Mouse (Mus musculus): ENCODE measurements around the gene Pparg.

The Pparg gene

GRCm38 (mm10) chr6:115345013-115345412 is 15.7 kb upstream of the Pparg start:
- in situ Hi-C loops (cut with MboI; ENCODE audit: low pct_unique_long_range_greater_than_20kb in 1 of 2, low sequenced_read_pairs in 2 of 2, unreplicated experiment in 1 of 2): no loop called here

DNA sequence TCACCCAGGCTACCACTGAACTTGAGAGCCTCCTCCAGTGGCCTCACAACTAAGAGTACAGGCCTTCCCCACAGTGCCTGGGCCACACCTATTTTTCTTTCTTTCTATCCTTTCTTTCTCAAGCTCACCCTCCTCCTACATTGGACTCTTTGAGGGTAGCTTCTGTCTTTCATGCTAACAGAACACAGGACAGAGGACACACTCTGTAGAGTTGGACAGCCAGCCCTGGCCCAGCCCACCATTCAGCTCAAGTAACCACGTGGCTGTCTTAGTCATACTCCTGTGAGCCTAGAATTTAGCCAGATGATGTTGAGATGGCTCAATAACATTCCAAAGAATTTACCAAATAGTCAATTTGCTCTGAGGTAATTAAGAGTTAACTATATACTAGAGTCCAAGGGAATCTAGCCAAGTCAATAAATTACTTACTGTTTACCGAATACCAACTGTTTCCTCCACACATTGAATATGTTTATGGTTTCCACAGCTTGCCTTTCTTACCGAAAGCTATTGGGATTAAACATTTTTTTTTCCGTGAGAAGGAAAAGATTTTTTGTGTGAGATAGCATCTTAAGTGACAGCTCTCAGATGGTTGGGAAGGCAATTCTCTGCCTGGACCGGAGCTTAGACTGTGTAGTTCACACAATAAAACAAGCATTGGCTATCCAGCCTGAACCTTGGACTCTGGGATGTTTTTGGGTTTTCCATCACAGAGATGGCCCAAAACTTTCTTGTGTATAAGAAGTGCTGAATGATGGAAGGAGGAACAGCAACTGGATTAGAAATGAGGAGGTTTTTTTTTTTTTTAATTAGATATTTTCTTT is 10.9 kb upstream of the Pparg start:
- in situ Hi-C loops (cut with MboI; ENCODE audit: low pct_unique_long_range_greater_than_20kb in 1 of 2, low sequenced_read_pairs in 2 of 2, unreplicated experiment in 1 of 2): no loop called here

- in situ Hi-C loops (cut with MboI; ENCODE audit: low pct_unique_long_range_greater_than_20kb in 1 of 2, low sequenced_read_pairs in 2 of 2, unreplicated experiment in 1 of 2): no loop called here
These were observed 1.1 kb downstream of the Pparg start for GRCm38 (mm10) chr6:115361606-115362462.

- in situ Hi-C loops (cut with MboI; ENCODE audit: low pct_unique_long_range_greater_than_20kb in 1 of 2, low sequenced_read_pairs in 2 of 2, unreplicated experiment in 1 of 2): no loop called here
These were observed 6.3 kb downstream of the Pparg start for GRCm38 (mm10) chr6:115366869-115367610.

GRCm38 (mm10) chr6:115374871-115375852 is 14.4 kb downstream of the Pparg start:
- in situ Hi-C loops (cut with MboI; ENCODE audit: low pct_unique_long_range_greater_than_20kb in 1 of 2, low sequenced_read_pairs in 2 of 2, unreplicated experiment in 1 of 2): no loop called here

DNA sequence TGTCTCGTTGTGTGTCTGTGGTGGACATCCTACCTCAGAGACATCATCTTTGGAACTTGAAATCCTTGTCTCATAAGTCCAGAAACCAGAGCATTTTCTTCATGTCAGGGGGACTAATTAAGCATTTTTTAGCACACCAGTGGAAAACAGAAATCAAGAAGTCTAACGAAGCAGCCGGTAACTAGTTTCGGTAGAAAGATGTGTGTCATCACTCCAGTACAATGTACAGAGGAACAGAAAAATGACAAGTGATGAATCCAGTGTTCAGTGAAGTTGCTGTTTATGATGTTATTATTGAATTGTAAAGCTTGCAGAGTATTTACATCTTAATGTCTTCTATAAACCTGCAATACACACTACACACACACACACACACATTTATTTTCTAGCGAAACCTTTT is 19.8 kb downstream of the Pparg start:
- in situ Hi-C loops (cut with MboI; ENCODE audit: low pct_unique_long_range_greater_than_20kb in 1 of 2, low sequenced_read_pairs in 2 of 2, unreplicated experiment in 1 of 2): no loop called here

DNA sequence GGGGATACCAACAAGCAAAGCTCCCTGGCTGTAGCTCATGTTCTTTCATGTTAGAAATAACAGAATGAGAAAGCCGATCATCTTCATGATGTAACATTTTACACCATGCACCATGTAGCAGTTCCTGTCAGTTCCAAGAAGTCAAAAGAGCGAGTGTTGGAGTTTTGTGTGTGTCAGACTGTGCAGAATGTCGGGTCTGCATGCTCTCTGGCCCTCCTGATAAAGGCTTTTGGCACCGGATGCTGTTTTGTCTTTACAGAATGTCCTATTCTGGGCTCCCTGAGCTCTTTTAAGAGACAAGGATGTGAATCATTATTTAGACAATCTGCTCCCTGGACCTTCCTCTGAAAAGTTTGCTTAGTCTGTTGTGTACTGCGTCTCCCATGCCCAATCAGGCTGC is 22.0 kb downstream of the Pparg start:
- in situ Hi-C loops (cut with MboI; ENCODE audit: low pct_unique_long_range_greater_than_20kb in 1 of 2, low sequenced_read_pairs in 2 of 2, unreplicated experiment in 1 of 2): no loop called here

DNA sequence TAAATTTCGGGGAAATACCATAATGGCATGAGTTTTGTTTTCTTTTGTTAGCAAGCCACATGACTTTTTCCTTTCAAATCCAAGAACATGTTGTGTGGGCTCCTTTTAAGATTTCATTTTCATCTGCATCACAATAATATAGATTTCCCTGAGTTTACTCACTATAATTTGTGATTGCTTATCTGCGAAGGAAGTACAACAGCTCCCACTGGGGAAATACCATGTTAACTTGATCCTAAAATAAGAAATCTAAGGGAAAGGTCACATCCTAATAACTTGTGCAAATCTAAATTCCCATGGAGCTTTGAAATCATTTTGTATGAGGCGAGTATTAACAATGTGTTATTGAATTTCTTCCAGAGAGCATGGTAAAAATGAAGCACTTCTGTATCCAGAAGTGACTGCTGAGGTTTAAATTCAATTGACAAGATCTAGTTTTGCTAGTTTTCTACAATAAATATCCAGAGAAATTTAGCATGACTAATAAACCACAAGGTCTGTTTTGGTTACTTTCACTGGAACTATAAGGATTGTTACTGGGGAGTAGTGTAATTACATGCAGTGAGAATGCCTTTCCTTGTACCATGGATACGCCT is 29.3 kb downstream of the Pparg start:
- in situ Hi-C loops (cut with MboI; ENCODE audit: low pct_unique_long_range_greater_than_20kb in 1 of 2, low sequenced_read_pairs in 2 of 2, unreplicated experiment in 1 of 2): no loop called here

GRCm38 (mm10) chr6:115396911-115397310 is 36.2 kb downstream of the Pparg start:
- in situ Hi-C loops (cut with MboI; ENCODE audit: low pct_unique_long_range_greater_than_20kb in 1 of 2, low sequenced_read_pairs in 2 of 2, unreplicated experiment in 1 of 2): no loop called here

DNA sequence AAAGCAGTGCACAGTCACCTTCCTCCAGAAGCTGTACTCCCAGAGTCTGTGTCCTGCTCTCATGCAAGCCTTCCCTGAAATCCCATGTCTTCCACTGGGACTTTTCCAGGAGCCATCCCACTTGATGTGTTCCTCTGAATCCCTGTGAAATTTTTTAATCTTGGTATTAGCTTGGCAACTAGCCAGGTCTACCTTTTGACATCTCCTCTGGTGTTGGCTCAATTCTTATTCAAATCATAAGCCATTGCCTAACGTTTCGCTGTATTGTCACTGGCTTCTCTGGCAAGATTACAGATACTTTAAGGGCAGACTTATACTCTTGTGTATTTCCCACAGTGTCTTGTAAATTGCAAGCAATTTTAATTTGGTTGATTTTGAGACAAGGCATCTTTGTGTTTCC is 43.6 kb downstream of the Pparg start:
- in situ Hi-C loops (cut with MboI; ENCODE audit: low pct_unique_long_range_greater_than_20kb in 1 of 2, low sequenced_read_pairs in 2 of 2, unreplicated experiment in 1 of 2): no loop called here

- in situ Hi-C loops (cut with MboI; ENCODE audit: low pct_unique_long_range_greater_than_20kb in 1 of 2, low sequenced_read_pairs in 2 of 2, unreplicated experiment in 1 of 2): no loop called here
These were observed 50.7 kb downstream of the Pparg start for GRCm38 (mm10) chr6:115411477-115411876.

GRCm38 (mm10) chr6:115418171-115418570 is 57.4 kb downstream of the Pparg start:
- in situ Hi-C loops (cut with MboI; ENCODE audit: low pct_unique_long_range_greater_than_20kb in 1 of 2, low sequenced_read_pairs in 2 of 2, unreplicated experiment in 1 of 2): no loop called here

DNA sequence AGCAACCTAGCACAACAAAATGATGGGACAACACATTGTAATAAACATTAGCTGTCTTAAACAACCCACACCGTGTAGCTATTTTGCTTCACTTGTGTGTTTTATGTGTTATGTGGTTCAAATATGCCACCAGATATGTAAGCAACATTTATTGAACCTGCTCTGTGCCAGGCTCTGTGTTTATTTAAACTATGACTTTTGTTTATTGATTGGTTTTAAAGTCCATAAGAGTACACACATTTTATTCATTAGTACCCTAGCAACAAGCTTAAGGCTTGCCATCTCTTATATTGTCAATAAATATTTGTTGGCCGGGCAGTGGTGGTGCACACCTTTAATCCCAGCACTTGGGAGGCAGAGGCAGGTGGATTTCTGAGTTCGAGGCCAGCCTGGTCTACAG is 58.2 kb downstream of the Pparg start:
- in situ Hi-C loops (cut with MboI; ENCODE audit: low pct_unique_long_range_greater_than_20kb in 1 of 2, low sequenced_read_pairs in 2 of 2, unreplicated experiment in 1 of 2): no loop called here

GRCm38 (mm10) chr6:115420963-115421362 is 60.2 kb downstream of the Pparg start:
- in situ Hi-C loops (cut with MboI; ENCODE audit: low pct_unique_long_range_greater_than_20kb in 1 of 2, low sequenced_read_pairs in 2 of 2, unreplicated experiment in 1 of 2): no loop called here

DNA sequence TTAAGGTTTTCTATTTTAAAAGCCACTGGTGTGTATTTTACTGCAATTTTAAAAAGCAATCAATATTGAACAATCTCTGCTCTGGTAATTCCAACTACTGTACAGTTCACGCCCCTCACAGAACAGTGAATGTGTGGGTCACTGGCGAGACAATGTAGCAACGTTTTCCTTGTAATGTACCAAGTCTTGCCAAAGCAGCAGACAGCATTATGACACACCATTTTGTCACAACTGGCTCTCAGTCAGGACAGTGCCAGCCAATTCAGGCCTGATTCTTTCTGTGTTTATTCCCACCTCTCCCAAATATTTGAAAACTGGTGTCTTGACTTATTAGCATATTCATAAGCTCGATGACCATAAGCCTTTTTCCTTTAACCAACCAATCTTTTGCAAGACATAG is 60.9 kb downstream of the Pparg start:
- in situ Hi-C loops (cut with MboI; ENCODE audit: low pct_unique_long_range_greater_than_20kb in 1 of 2, low sequenced_read_pairs in 2 of 2, unreplicated experiment in 1 of 2): no loop called here

DNA sequence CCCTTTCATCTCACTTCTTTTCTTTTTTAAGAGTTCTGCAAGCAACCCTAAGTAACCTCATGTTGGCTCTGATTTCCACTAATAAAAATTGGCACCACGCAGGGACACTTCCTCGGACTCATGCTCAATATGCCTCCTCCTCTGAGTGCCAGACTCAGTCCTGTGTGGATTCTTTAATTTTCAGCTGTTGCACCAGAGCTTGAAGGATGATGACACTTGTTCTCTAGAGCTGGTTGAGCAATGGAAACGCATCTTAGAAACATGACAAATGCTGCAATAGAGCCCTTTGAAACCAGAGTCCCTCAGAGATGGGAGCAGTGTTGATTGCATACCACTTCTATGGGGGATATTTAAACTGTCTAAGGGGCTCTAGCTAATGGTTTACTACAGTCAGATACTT is 63.7 kb downstream of the Pparg start:
- in situ Hi-C loops (cut with MboI; ENCODE audit: low pct_unique_long_range_greater_than_20kb in 1 of 2, low sequenced_read_pairs in 2 of 2, unreplicated experiment in 1 of 2): no loop called here

- in situ Hi-C loops (cut with MboI; ENCODE audit: low pct_unique_long_range_greater_than_20kb in 1 of 2, low sequenced_read_pairs in 2 of 2, unreplicated experiment in 1 of 2): no loop called here
These were observed 72.0 kb downstream of the Pparg start for GRCm38 (mm10) chr6:115432726-115433125.

- in situ Hi-C loops (cut with MboI; ENCODE audit: low pct_unique_long_range_greater_than_20kb in 1 of 2, low sequenced_read_pairs in 2 of 2, unreplicated experiment in 1 of 2): no loop called here
These were observed 73.3 kb downstream of the Pparg start for GRCm38 (mm10) chr6:115434054-115434453.

All from mouse embryonic stem cell (cell line).